Mouse (Mus musculus): ENCODE measurements around the gene Ptpn21.

DNA sequence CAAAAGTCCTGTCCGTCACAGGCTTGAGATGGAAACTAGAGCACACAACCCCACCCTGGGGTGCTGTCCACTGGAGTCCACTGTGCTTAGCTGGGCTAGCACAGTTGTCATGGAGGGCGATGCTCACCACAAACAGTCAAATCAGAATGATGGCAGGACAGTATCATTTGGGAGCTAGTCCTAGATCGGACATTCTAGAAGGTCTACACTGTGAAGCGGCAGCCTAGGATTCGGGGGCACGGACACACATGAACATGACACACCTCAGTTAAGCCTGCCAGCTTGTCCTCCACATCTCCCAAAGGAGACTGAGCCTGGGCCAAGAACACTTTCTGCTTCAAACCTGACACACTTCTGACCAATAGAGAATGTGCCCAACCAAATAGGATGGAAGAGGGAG lies 60.3 kb downstream of the Ptpn21 start:
- TF ChIP-seq POLR2A (IDR thresholded peaks at IDR 0.05; ENCODE audit: insufficient read length, low read depth) = no peak
- no peak for TF ChIP-seq TCF3 (IDR thresholded peaks at IDR 0.05; ENCODE audit: insufficient read length, low read depth)
- TF ChIP-seq TCF12 (IDR thresholded peaks at IDR 0.05; ENCODE audit: insufficient read depth, poor library complexity, severe bottlenecking) = no peak
- no peak for TF ChIP-seq MAX (IDR thresholded peaks at IDR 0.05; ENCODE audit: low read depth)
- TF ChIP-seq POLR2AphosphoS2 (IDR thresholded peaks at IDR 0.05; ENCODE audit: insufficient read length, low read depth) = no peak
- no peak for TF ChIP-seq CEBPB (IDR thresholded peaks at IDR 0.05; ENCODE audit: insufficient read depth, poor library complexity, severe bottlenecking)
- no peak for TF ChIP-seq MYOD1 (IDR thresholded peaks at IDR 0.05; ENCODE audit: control insufficient read depth in 1 of 3, insufficient read length in 2 of 3, low read depth in 2 of 3)
- no peak for TF ChIP-seq MYOG (IDR thresholded peaks at IDR 0.05; ENCODE audit: control insufficient read depth in 1 of 3, insufficient read depth in 1 of 3, insufficient read length in 2 of 3, low read depth in 2 of 3)
- no peak for TF ChIP-seq USF1 (IDR thresholded peaks at IDR 0.05; ENCODE audit: low read depth)
- no peak for TF ChIP-seq E2F4 (IDR thresholded peaks at IDR 0.05; ENCODE audit: insufficient read depth)
- TF ChIP-seq REST (IDR thresholded peaks at IDR 0.05; ENCODE audit: insufficient read depth, insufficient read length) = no peak

Data from myocyte (in vitro differentiated cells).